Comparison of ENCODE assay signal across 14 mouse cellular contexts in the genomic region with DNA sequence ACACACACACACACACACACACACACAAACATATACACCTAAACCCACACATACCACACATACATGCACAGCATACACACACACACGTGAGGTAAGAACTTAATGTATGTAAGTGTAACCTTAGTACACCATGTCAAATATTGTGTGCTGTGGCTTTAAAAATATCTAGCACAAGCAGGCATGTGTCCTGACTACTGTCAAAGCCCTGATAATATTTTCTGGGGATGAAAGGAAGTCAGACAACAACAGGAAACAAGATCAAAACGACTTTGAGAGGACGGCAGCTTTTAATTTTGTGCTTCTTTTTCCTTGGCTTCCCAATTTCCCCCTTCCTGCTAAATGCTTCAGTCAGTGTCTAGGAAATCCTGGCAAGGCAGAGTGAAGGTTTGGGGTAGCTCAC. TPM values are rescaled to one million over a fixed set of nuclear protein-coding genes. Genes with fewer than 3 reads are reported as not detected.
A peak's percentile ranks its signal among the peaks of the same experiment; 100 is the strongest.
DNase-seq lines count a peak whose midpoint lies in the region; ATAC-seq and TF ChIP-seq lines count a peak whose summit lies in the region.
"Had no signal": no experiment of that assay in that cellular context is flagged by ENCODE, and none has a peak within 500 bp of the region (broad histone marks: within the 10 kb centered on the region; RNA-seq: fewer than 3 reads in every experiment).

No protein-coding gene starts in this region.

- no peak for DNase-seq in heart, embryonic 10.5 days (ENCODE audit: low spot score)
- DNase-seq in heart, adult 11 months = no peak
- DNase-seq in kidney, adult 9 months = no peak
- DNase-seq in c-Kit-positive CD71-positive TER-119-negative erythroid progenitor cells, embryonic 14.5 days (ENCODE audit: low read depth) = peak; percentile 43
- DNase-seq in liver, embryonic 14.5 days (ENCODE audit: low read depth in 3 of 3, low spot score in 3 of 3) = peak; percentile 45 to 60 (median 49)
- DNase-seq in frontal cortex, postnatal 10 days (ENCODE audit: low spot score in 2 of 2) = no peak
- DNase-seq in left cerebral cortex, adult 11 months (ENCODE audit: low spot score) = no peak
- DNase-seq: B cell, adult 2 months; kidney, adult 18-20 months; right cerebral cortex, postnatal 25 days; thymus, postnatal 14 days had no signal

- TF ChIP-seq EP300 in liver, embryonic 14.5 days (IDR thresholded peaks at IDR 0.05; ENCODE audit: low read depth) = peak; percentile 81

- no peaks in the 10 kb centered on the region for H3K36me3 ChIP-seq in heart, embryonic 10.5 days
- H3K36me3 ChIP-seq in kidney, embryonic 16.5 days (ENCODE audit: insufficient read depth, low read length) = no peaks in the 10 kb centered on the region
- no peaks in the 10 kb centered on the region for H3K36me3 ChIP-seq in liver, embryonic 14.5 days (replicated peaks; ENCODE audit: control insufficient read depth, insufficient read depth, low read depth)

- H3K27ac ChIP-seq in heart, embryonic 10.5 days = peak overlapping the region; percentile 71
- H3K27ac ChIP-seq in kidney, embryonic 16.5 days (ENCODE audit: low read length) = peak overlapping the region; percentile 84
- H3K27ac ChIP-seq in liver, embryonic 14.5 days = peak overlapping the region; percentile 38
- H3K27ac ChIP-seq: left cerebral cortex, adult 2 months had no signal

- no peak overlapping the region for H3K9ac ChIP-seq in kidney, embryonic 16.5 days (replicated peaks; ENCODE audit: low read length)
- peak overlapping the region; percentile 7; the same call in 1 of the 2 replicates for H3K9ac ChIP-seq in liver, embryonic 14.5 days (replicated peaks)

- no peak for TF ChIP-seq CTCF in liver, embryonic 14.5 days (IDR thresholded peaks at IDR 0.05; ENCODE audit: low read depth)

- H3K9me3 ChIP-seq in heart, embryonic 10.5 days = no peaks in the 10 kb centered on the region
- no peaks in the 10 kb centered on the region for H3K9me3 ChIP-seq in kidney, embryonic 16.5 days (ENCODE audit: low read length)
- H3K9me3 ChIP-seq in liver, embryonic 14.5 days (ENCODE audit: control insufficient read depth, low read length) = no peaks in the 10 kb centered on the region

- no peaks in the 10 kb centered on the region for H3K27me3 ChIP-seq in heart, embryonic 10.5 days (ENCODE audit: insufficient read depth, poor library complexity, severe bottlenecking)
- H3K27me3 ChIP-seq in kidney, embryonic 16.5 days (ENCODE audit: insufficient read depth, low read length) = no peaks in the 10 kb centered on the region
- H3K27me3 ChIP-seq in liver, embryonic 14.5 days (ENCODE audit: control insufficient read depth, insufficient read depth, low read length) = no peaks in the 10 kb centered on the region

- 20% methylated on average over 3 of the region's 3 CpGs for WGBS in heart, embryonic 10.5 days
- 26% methylated on average over 3 of the region's 3 CpGs for WGBS in kidney, embryonic 16.5 days
- 9% methylated on average over 3 of the region's 3 CpGs for WGBS in liver, embryonic 14.5 days (ENCODE audit: insufficient replicate concordance)

- peaks cover 56% of the 10 kb centered on the region for H3K4me1 ChIP-seq in heart, embryonic 10.5 days
- H3K4me1 ChIP-seq in kidney, embryonic 16.5 days (ENCODE audit: insufficient read depth, low read length) = peaks cover 49% of the 10 kb centered on the region
- peaks cover 16 to 45% of the 10 kb centered on the region in 2 experiments for H3K4me1 ChIP-seq in liver, embryonic 14.5 days (replicated peaks; ENCODE audit: control insufficient read depth in 2 of 2, insufficient read depth in 2 of 2, low read length in 1 of 2)

- no peak overlapping the region for H3K4me3 ChIP-seq in heart, embryonic 10.5 days
- H3K4me3 ChIP-seq in kidney, embryonic 16.5 days (ENCODE audit: low read length) = no peak overlapping the region
- no peak overlapping the region for H3K4me3 ChIP-seq in liver, embryonic 14.5 days (ENCODE audit: insufficient read depth in 1 of 2, low read depth in 2 of 2, low read length in 2 of 2)
- H3K4me3 ChIP-seq: left cerebral cortex, adult 2 months had no signal

- no peak for ATAC-seq in kidney, embryonic 16.5 days (ENCODE audit: low FRiP score, low TSS enrichment)
- ATAC-seq in liver, embryonic 14.5 days (ENCODE audit: insufficient read depth) = peak; percentile 60; the same call in 1 of the 2 replicates
- ATAC-seq: activated CD4-positive, CD25-positive, alpha-beta regulatory T cell, adult 4 months had no signal

- H3K4me2 ChIP-seq in kidney, embryonic 16.5 days (replicated peaks; ENCODE audit: low read depth, low read length) = no peak overlapping the region
- peak overlapping the region; percentile 50 for H3K4me2 ChIP-seq in liver, embryonic 14.5 days (ENCODE audit: low read depth)

RNA-seq across cellular contexts. Expression of a gene that starts 52.2 kb away (rescaled TPM):
- polyA plus RNA-seq in heart, embryonic 10.5 days (2016; fragmentation: Nextera tagmentation; extraction: Ambion mirVana) = 1.1 and 4.1 TPM in 2 replicates
- polyA plus RNA-seq in kidney, embryonic 16.5 days (2015; fragmentation: Nextera tagmentation; extraction: Ambion mirVana) = 1.1 and 1.6 TPM in 2 replicates
- 2.8 and 3.6 TPM in 2 replicates for polyA plus RNA-seq in liver, embryonic 14.5 days (2012; rRNA removed)
- 19.0 and 20.8 TPM in 2 replicates for polyA plus RNA-seq in liver, embryonic 14.5 days (2014; fragmentation: Nextera tagmentation; extraction: Ambion mirVana)

Comparison
In these comparisons a context has a peak if more than half of its experiments do, and no peak if none do; other contexts are left out.
1. DNase-seq: peak in c-Kit-positive CD71-positive TER-119-negative erythroid progenitor cells, embryonic 14.5 days (single experiment) and liver, embryonic 14.5 days (3 of 3); none in heart, embryonic 10.5 days (single experiment), heart, adult 11 months (single experiment), kidney, adult 9 months (single experiment), frontal cortex, postnatal 10 days (0 of 2) and left cerebral cortex, adult 11 months (single experiment).
2. Peak in every context shown above with its lines, with median percentiles within 50 percentile points of each other: H3K27ac ChIP-seq.